Mouse (Mus musculus) heart, embryonic 10.5 days (tissue): Measurements from ENCODE around the gene Hs3st2. TPM values are rescaled to one million over a fixed set of nuclear protein-coding genes. Genes with fewer than 3 reads are reported as not detected.
"Not testable (repeated sequence)": the region's sequence is repeated elsewhere in the genome, so short reads cannot be mapped to it uniquely, and the experiment has no call there.

ENCODE experiments used
- DNase-seq: peaks from one replicate; pipeline ENCODE4 v3.0.0-alpha.2; 2017; ENCODE audit warnings: low spot score
- H3K27ac ChIP-seq: fragments of 300-500 bp; sonication (generic); 2 replicates; pipeline ENCODE4 v1.5.1; 2016; ENCODE audit warnings: mild to moderate bottlenecking
- H3K27me3 ChIP-seq: fragments of 300-500 bp; sonication (generic); 2 replicates; pipeline ENCODE4 v1.6.1; 2016; ENCODE audit warnings: mild to moderate bottlenecking; ENCODE audit not compliant: poor library complexity, insufficient read depth, severe bottlenecking
- H3K36me3 ChIP-seq: fragments of 300-500 bp; sonication (generic); 2 replicates; pipeline ENCODE4 v1.6.1; 2016; ENCODE audit warnings: mild to moderate bottlenecking, moderate library complexity
- H3K4me1 ChIP-seq: fragments of 300-500 bp; sonication (generic); 2 replicates; pipeline ENCODE4 v1.6.1; 2016; ENCODE audit warnings: mild to moderate bottlenecking
- H3K4me3 ChIP-seq: fragments of 300-500 bp; sonication (generic); 2 replicates; pipeline ENCODE4 v1.5.1; 2016; ENCODE audit warnings: mild to moderate bottlenecking, moderate library complexity
- H3K9me3 ChIP-seq: fragments of 300-500 bp; sonication (generic); 2 replicates; pipeline ENCODE4 v1.6.1; 2016; ENCODE audit warnings: mild to moderate bottlenecking, moderate library complexity
- WGBS: fragments of 180-500 bp; shearing (Covaris S2); methylation state at CpG from one replicate; pipeline ENCODE4 v1.1.7; 2016; 5-methylcytosine and 5-hydroxymethylcytosine counted together
- polyA plus RNA-seq: library from polyadenylated mRNA; unstranded; fragments of >200 nt; fragmentation: Nextera tagmentation; extraction: Ambion mirVana; gene quantifications from 2 replicates; pipeline ENCODE4 v1.2.1, GENCODE M21; 2016

Gene Hs3st2
- polyA plus RNA-seq, result 0.32 and 1.7 TPM in 2 replicates

DNA sequence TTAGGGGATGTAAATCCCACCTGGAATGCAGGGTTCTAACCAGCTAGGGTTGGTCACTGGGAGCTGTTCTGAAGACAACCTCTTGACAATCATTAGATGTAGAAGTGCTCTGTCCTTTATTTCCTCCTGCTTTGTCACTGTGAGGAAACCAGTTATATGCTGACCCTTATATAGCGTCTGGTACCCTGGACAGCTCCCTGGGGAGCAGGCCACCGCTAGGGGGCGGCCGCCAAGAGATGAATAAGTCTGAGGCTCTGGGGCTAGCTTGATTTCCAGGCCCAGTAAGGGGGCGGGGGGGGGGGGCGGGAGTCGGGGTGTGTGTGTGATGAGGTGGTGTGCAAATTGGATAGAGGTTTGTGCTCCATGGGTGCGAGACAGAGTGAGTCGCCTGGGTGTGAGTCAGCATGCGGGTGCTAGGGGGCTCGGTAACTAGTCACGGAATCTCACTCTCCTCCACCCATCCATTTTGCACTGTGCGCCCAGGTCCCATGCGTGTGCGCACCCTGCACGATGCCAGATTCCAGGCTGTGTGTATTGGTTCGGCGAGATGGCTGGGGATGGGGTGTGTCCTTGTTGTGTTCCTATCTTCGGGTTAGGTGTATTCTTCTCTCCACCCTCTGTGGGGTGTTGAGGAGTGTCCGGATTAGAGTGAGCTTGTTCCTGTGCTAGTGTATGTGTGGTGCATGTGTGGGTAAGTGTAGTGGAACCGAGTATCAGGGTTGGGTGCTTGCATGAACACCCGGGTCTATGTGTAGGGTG is at the start of gene Hs3st2:
Gene Hs3st2 (plus strand): TSS at position 635 of the 759 bp plus-strand sequence.
- no peaks in the 10 kb centered on the region for H3K9me3 ChIP-seq
- peak; percentile 84 for DNase-seq
- no peak within 1 kb of the TSS for H3K27ac ChIP-seq
- H3K27me3 ChIP-seq, result peaks cover 63% of the 10 kb centered on the region
- H3K4me3 ChIP-seq, result peak within 1 kb of the TSS; percentile 39
- peaks cover 17% of the 10 kb centered on the region for H3K4me1 ChIP-seq
- H3K36me3 ChIP-seq, result no peaks in the 10 kb centered on the region
- 5% methylated on average over 19 of the region's 22 CpGs for WGBS

DNA sequence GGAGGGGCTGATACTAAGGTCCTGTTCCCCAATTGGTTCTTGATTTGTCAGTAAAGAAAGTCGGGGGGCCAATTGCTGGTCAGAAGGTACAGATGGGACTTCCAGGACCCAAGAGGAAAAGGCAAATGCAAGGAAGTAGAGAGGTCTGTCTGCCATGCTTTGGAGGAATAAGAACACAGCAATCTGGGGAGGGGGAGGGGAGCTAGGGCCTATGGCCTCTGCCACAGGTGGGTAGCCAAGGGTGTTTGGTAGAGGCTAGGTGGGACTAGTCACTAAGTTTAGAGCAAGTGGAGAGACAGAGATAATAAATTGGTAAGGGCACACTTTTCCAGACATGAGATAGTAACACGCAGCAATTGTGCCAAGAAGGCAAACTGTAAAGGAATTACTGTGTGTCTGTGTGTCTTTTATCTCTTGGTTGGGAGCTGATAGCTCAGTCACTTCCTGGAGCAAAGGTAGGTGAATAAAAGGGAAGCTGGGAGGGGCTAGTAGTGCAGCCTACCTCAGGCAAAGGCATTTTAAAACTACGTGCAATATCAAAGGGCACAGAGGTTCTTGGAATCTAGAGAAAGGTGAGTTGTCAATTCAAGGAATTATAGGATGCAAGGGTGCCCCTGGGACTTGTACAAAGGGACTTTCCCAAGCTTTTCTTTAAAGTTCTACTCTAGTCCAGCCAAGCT is 43.2 kb upstream of the Hs3st2 start:
- no peaks in the 10 kb centered on the region for H3K36me3 ChIP-seq
- 71% methylated on average over 3 of the region's 3 CpGs for WGBS
- H3K27me3 ChIP-seq, result no peaks in the 10 kb centered on the region
- no peaks in the 10 kb centered on the region for H3K9me3 ChIP-seq
- no peak for DNase-seq
- no peaks in the 10 kb centered on the region for H3K4me1 ChIP-seq
- H3K4me3 ChIP-seq, result no peak overlapping the region
- no peak overlapping the region for H3K27ac ChIP-seq

DNA sequence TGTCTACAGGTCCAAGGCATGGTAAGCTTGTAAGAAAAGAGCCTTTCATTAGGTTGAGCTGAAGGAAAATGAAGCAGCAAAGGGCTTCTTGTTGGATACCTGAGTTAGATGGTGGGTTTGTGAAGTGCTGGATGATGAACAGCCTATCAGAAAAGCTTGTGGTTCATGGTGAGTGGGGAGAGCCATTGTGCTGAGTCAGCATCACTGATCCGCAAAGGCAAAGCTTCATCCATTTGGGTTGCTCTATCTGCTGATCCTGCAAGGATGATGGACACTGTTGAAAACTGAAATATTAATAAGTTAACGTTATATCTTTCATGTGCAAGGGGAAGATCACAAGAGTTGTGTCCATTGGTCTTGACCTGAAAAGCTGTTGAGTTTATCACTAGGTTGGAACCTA is 40.0 kb upstream of the Hs3st2 start:
- Histone ChIP-seq H3K27me3 (no peaks in the 10 kb centered on the region), H3K4me1 (no peaks in the 10 kb centered on the region), H3K27ac (no peak overlapping the region), H3K9me3 (no peaks in the 10 kb centered on the region), H3K36me3 (no peaks in the 10 kb centered on the region), H3K4me3 (no peak overlapping the region)
- WGBS, result 74% methylated on average over 2 of the region's 2 CpGs
- DNase-seq, result no peak

DNA sequence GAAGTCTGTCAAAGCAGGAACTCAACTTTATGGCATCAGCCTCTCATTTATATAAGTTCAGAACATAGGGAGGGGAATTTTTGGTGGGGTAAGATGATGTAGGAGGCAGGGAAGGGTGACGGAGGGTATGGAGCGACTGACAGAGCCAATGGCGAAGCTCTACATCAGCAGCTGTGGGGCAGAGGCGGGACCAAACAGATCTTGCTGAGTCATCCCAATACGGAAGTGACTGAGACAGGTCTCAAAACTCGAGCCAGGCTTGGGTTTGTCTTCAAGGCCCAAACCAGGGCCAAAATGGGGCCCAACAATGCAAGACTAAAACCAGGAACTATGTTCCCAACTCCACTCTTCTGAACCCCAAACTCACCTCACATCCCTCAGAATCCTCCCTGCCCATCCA is 30.2 kb upstream of the Hs3st2 start:
- not testable (repeated sequence) for H3K4me3 ChIP-seq, H3K27me3 ChIP-seq, H3K36me3 ChIP-seq, H3K27ac ChIP-seq, H3K9me3 ChIP-seq, H3K4me1 ChIP-seq, DNase-seq
- WGBS, result 80% methylated on average over 6 of the region's 6 CpGs

DNA sequence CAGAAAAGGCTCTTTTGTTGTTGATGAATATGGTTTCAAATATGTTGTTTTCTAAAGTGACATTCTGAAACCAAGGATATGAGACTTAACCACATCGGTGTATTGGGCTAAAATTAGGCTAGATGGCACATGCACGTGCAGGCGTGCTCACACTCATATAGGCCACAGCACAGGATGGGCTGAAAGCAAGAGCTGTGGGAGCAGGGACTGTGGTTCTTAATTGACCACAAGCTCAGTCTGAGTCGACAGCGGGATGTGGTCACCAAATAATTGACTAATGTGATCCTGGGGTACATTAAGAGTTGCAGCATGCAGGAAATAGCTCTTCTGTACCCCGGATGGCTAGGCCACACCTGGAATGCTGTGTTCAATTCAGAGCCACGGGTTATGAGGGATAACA is 26.1 kb upstream of the Hs3st2 start:
- H3K27ac ChIP-seq, result no peak overlapping the region
- H3K27me3 ChIP-seq, result no peaks in the 10 kb centered on the region
- DNase-seq, result no peak
- H3K4me1 ChIP-seq, result no peaks in the 10 kb centered on the region
- no peak overlapping the region for H3K4me3 ChIP-seq
- WGBS, result 86% methylated on average over 7 of the region's 7 CpGs
- no peaks in the 10 kb centered on the region for H3K36me3 ChIP-seq
- H3K9me3 ChIP-seq, result no peaks in the 10 kb centered on the region

DNA sequence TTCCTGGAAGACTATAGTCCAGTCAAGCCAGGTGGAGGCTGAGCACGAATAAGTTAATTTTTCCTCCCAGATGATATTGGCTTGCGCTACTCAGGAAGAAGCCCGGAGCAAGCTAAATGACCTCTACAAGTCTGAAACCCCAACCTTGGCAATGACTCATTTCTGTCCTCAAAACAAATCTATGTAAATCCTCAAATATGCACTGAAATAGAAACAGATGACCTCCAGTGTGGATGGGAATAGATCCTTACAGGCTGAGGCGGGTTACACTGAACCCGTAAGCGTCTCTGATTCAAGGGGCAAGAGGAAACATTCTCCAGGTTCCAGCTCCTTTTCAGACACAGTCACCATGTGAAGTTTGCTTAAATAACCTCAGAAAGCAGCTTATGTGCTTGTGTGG is 24.5 kb upstream of the Hs3st2 start:
- no peak overlapping the region for H3K4me3 ChIP-seq
- no peak for DNase-seq
- H3K27me3 ChIP-seq, result no peaks in the 10 kb centered on the region
- 86% methylated on average over 6 of the region's 6 CpGs for whole genome bisulfite sequencing
- no peaks in the 10 kb centered on the region for H3K36me3 ChIP-seq
- H3K9me3 ChIP-seq, result no peaks in the 10 kb centered on the region
- H3K4me1 ChIP-seq, result no peaks in the 10 kb centered on the region
- H3K27ac ChIP-seq, result no peak overlapping the region

DNA sequence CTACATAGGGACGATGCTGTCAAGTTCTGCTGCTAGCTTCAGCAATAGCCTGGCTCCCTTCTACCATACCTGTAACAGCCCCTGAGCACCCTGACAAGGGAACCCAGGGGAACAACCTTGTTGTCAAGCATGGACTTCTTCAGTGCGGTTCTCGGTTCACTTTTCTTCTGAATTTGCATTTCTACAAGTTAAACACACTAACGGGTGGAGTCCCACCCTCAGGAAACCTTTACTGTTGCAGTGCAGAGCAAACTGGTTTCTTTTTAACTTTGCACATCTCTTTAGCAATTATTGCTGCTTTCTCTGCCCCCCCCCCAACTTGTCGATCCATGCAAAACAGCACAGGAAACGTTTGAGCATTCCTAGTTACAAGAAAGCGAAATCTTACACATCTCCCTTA is 19.7 kb upstream of the Hs3st2 start:
- DNase-seq, result no peak
- Histone ChIP-seq H3K4me1 (no peaks in the 10 kb centered on the region), H3K27ac (no peak overlapping the region), H3K4me3 (no peak overlapping the region), H3K36me3 (no peaks in the 10 kb centered on the region), H3K27me3 (no peaks in the 10 kb centered on the region), H3K9me3 (no peaks in the 10 kb centered on the region)
- WGBS, result 80% methylated on average over 7 of the region's 7 CpGs

DNA sequence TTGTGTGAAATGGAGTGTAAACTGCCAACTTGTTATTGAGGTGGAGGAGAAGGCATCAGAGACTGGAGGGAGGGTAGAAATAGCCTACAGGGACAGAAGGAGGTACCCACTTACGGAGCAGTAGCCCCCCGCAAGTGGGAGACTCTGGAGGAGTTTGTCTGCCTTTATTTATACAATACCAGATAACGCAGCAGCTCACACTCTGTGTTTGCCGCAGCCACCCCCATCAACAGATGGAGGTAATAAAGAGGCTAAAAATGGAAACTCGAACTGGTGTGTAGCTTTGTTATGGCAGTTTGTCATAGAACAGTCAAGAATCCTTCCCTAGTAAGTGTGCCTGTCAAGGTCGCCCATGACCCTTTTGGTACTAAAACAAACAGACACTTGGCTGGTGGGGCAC is 16.2 kb upstream of the Hs3st2 start:
- no peak overlapping the region for H3K4me3 ChIP-seq
- H3K36me3 ChIP-seq, result no peaks in the 10 kb centered on the region
- H3K27ac ChIP-seq, result no peak overlapping the region
- 0 out of 2 replicates have a peak, but pooled peaks cover 3% of the 10 kb centered on the region for H3K27me3 ChIP-seq
- H3K9me3 ChIP-seq, result no peaks in the 10 kb centered on the region
- H3K4me1 ChIP-seq, result no peaks in the 10 kb centered on the region
- 43% methylated on average over 6 of the region's 6 CpGs for WGBS
- no peak for DNase-seq

DNA sequence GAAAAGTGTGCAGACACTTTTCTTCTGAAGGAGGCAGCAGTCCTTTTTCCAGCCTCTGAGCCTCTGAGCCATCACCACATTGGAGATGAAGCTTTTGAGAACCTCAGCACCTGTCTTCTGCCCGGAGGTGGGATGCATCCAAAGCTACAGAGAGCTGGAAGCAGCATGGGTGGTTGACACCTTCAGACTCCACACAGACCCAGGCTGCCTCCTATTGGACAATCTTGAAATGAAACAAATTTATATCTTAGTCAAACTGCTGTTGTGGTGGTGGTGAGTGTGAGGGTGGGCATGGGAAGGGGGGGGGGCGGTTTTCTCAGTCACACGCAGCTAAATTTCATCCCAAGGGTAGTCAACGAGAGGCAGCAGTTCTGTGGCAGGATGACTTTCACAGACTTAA is 12.7 kb upstream of the Hs3st2 start:
- no peak for DNase-seq
- Histone ChIP-seq H3K36me3 (no peaks in the 10 kb centered on the region), H3K4me3 (no peak overlapping the region), H3K4me1 (no peaks in the 10 kb centered on the region), H3K27ac (no peak overlapping the region), H3K27me3 (0 out of 2 replicates have a peak, but pooled peaks cover 3% of the 10 kb centered on the region), H3K9me3 (no peaks in the 10 kb centered on the region)
- WGBS, result 70% methylated on average over 4 of the region's 4 CpGs

DNA sequence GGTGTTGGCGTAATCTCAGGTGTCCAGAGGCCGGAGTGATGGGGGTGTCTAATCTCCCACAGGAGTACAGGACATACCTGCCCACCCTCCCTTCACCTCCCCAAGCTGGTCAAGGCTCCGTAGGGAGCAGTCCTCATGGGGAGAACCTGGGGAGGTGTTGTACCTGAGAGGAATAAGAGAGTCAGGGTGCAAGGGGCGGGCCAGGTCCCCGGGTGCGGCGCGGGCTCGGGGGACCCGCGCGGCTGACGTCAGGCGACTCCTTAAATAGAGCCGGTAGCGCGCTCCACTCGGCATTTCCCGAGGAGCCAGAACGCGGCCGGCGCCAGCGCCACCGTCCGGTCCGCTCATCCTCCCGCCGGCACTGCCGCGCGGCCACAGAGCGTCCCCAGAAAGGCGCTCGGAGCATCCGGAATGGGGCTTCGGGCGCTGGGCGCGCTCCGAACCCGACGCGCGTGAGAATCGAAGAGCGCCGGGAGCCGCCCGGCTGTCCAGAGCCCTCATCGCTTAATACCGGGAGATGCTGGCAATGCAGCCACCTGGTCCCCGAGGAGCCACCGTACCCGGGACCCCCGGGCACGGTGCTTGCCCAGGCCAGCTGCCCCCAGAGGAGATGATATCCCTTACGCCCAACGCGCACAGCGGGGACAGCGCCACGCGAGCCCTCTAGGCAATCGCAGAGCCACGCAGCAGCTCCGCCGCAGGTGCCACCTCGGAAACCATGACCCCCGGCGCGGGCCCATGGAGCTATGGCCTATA is 503 bp downstream of the Hs3st2 start:
- H3K4me3 ChIP-seq, result peak overlapping the region; percentile 39
- H3K4me1 ChIP-seq, result peaks cover 17% of the 10 kb centered on the region
- DNase-seq, result no peak
- H3K9me3 ChIP-seq, result no peaks in the 10 kb centered on the region
- H3K27me3 ChIP-seq, result peaks cover 65% of the 10 kb centered on the region
- no peak overlapping the region for H3K27ac ChIP-seq
- no peaks in the 10 kb centered on the region for H3K36me3 ChIP-seq
- WGBS, result 2% methylated on average over 72 of the region's 72 CpGs

DNA sequence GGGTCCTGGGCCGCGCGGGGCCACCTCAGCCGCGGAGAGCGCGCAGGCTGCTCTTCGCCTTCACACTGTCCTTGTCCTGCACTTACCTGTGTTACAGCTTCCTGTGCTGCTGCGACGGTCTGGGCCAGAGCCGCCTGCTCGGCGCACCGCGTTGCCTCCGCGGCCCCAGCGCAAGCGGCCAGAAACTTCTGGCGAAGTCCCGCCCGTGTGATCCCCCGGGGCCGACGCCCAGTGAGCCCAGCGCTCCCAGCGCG is 1.0 kb downstream of the Hs3st2 start:
- H3K27ac ChIP-seq, result no peak overlapping the region
- WGBS, result under 1% methylated on average over 28 of the region's 28 CpGs
- H3K27me3 ChIP-seq, result peaks cover 65% of the 10 kb centered on the region
- peak overlapping the region; percentile 39 for H3K4me3 ChIP-seq
- H3K4me1 ChIP-seq, result peaks cover 17% of the 10 kb centered on the region
- no peak for DNase-seq
- H3K9me3 ChIP-seq, result no peaks in the 10 kb centered on the region
- H3K36me3 ChIP-seq, result no peaks in the 10 kb centered on the region

DNA sequence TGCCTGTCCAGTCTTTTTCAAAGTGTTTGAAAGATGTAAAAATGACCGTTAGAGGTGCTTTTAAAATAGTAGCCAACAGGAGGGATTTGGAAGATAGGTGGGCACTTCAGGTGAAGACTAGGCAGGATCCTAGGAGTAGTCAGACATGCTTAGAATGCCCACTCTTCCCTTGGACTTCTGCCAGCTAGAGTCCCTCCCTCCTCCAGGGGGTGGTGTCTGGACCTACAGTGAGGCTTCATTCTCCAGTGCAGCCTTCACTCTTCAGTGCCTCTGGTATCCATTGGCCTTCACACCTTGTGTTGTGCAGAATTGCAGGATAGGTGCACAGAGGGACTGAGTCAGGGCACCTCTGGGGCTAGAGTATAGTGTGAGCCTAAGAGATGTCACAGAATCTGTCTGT is 2.2 kb downstream of the Hs3st2 start:
- peaks cover 70% of the 10 kb centered on the region for H3K27me3 ChIP-seq
- no peak for DNase-seq
- 83% methylated on average over 1 of the region's 1 CpGs for WGBS

DNA sequence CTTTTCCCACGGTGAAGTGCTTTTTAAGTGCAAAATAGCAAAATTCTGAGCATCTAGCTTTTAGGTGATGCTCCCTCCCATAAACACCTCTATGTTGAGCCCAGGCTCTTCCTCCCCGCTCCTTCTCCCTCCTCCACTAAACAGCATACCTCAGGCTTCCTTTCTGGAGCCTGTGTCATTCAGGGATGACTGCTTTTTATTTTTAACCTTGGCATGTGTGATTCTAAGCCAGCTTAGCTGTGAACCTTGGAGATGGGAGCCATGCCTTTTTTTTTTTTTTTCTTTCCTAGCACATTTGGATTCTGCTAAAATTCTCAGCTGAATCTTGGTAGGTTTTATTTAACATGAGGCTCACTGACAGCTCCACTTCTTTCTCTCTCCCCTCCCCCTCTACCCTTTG is 3.2 kb downstream of the Hs3st2 start:
- no peaks in the 10 kb centered on the region for H3K36me3 ChIP-seq
- no peak for DNase-seq
- peaks cover 17% of the 10 kb centered on the region for H3K4me1 ChIP-seq
- H3K4me3 ChIP-seq, result no peak overlapping the region
- peaks cover 70% of the 10 kb centered on the region for H3K27me3 ChIP-seq
- whole genome bisulfite sequencing, result 88% methylated on average over 2 of the region's 2 CpGs
- H3K27ac ChIP-seq, result no peak overlapping the region
- no peaks in the 10 kb centered on the region for H3K9me3 ChIP-seq

More for the DNA sequence above, 2.2 kb downstream of the Hs3st2 start:
- Histone ChIP-seq H3K4me3 (no peak overlapping the region), H3K36me3 (no peaks in the 10 kb centered on the region), H3K27ac (no peak overlapping the region), H3K4me1 (peaks cover 17% of the 10 kb centered on the region), H3K9me3 (no peaks in the 10 kb centered on the region)
